In the genomic region with DNA sequence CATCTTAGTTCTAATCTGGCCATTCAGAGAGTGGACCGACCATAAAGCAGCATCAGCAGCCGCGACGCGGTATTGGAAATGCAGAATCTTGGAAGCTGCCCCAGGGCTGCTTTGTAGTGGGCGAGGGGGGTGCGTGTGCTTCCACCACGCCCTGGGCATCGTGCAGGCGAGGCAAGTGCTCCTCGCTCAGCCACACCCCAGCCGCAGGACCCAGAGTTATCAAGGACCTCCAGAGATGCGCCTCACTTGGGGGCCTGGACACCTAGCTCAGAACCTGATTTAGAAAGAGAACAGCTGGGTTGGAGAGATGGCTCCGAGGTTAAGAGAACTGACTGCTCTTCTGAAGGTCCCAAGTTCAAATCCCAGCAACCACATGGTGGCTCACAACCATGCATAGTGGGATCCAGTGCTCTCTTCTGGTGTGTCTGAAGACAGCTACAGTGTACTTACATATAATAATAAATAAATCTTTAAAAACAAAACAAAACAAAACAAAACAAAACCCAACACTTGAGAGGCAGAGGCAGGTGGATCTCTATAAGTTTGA, we compare ENCODE assay signal across 15 mouse cellular contexts.
"Had no signal": no experiment of that assay in that cellular context is flagged by ENCODE, and none has a peak within 500 bp of the region (broad histone marks: within the 10 kb centered on the region; RNA-seq: fewer than 3 reads in every experiment).

No protein-coding gene starts in this region.

- H3K4me2 ChIP-seq: limb, embryonic 12.5 days; midbrain, embryonic 12.5 days; neural tube, embryonic 13.5 days; stomach, embryonic 15.5 days had no signal

- H3K27ac ChIP-seq: kidney, postnatal 0 days; layer of hippocampus, adult 2 months; limb, embryonic 12.5 days; midbrain, embryonic 12.5 days; neural tube, embryonic 13.5 days; stomach, embryonic 15.5 days had no signal

- H3K27me3 ChIP-seq: midbrain, embryonic 12.5 days; neural tube, embryonic 13.5 days; stomach, embryonic 15.5 days had no signal

- H3K9ac ChIP-seq: limb, embryonic 12.5 days; midbrain, embryonic 12.5 days; neural tube, embryonic 13.5 days; stomach, embryonic 15.5 days had no signal

- H3K4me1 ChIP-seq: limb, embryonic 12.5 days; midbrain, embryonic 12.5 days; neural tube, embryonic 13.5 days; stomach, embryonic 15.5 days had no signal

- ATAC-seq: intestine, embryonic 16.5 days; midbrain, embryonic 16.5 days had no signal

- DNase-seq: kidney, adult 8-10 months; kidney, postnatal 4 days; lung, postnatal 36 days; right cerebral cortex, postnatal 14 days; thymus, adult 2 months; thymus, postnatal 36 days had no signal

- H3K4me3 ChIP-seq: layer of hippocampus, adult 2 months; limb, embryonic 12.5 days; megakaryocyte, embryonic 14.5 days; midbrain, embryonic 12.5 days; neural tube, embryonic 13.5 days; stomach, embryonic 15.5 days had no signal

- H3K36me3 ChIP-seq: limb, embryonic 12.5 days; midbrain, embryonic 12.5 days; neural tube, embryonic 13.5 days; stomach, embryonic 15.5 days had no signal

- H3K9me3 ChIP-seq: limb, embryonic 12.5 days; megakaryocyte, embryonic 14.5 days; midbrain, embryonic 12.5 days; neural tube, embryonic 13.5 days; stomach, embryonic 15.5 days had no signal
